Mouse (Mus musculus): ENCODE measurements around the gene Tmem94.

Gene Tmem94

DNA sequence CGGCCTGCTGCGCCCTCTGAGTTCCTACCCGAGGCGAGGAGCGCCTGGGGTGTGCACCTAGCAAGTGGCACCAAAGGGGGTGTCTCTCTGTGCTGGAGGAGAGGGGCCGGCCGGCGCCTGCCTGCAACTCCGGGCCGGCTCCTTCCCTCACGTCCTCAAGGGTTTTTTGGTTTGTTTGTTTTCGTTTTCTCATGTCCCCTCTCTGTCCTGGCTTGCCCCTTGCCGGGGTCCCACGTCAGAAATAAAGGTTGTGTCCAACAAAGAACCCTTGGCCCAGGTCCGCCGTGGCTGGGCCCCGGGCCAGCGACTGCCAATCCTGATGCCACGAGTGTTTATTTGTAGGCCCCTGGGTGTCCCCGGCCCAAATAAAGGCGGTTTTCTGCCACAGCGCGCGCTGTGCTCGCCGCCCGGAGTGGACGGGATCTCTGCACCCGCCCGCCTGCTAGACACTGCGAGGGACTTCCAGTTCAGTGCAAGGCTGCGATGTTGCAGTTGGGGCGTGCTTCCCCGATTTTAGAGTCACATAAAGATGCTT is 441 bp downstream of the Tmem94 start:
- DNase-seq (ENCODE audit: low read depth in 2 of 2, low spot score in 2 of 2), result no peak

- DNase-seq (ENCODE audit: low read depth in 2 of 2, low spot score in 2 of 2), result no peak
These were observed 1.2 kb downstream of the Tmem94 start for GRCm38 (mm10) chr11:115766356-115766943.

DNA sequence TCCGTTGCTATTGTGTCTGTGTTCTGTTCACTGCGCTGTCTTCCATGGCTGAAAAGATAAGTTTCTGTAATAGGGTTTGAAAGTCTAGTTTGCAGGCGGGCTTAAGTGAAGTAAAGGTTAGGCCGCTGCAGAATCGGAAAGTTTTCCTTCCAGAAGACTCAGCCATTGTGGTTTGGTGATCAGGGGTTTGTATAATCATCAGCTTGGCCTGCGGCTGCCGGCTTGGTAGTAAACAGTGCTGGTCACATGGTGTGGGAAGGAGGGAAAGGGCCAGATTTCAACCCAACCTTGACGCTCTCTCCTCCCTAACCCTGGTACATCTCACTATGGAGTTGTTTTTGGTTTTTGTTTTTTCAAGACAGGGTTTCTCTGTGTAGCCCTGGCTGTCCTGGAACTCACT is 1.7 kb downstream of the Tmem94 start:
- no peak for DNase-seq (ENCODE audit: low read depth in 2 of 2, low spot score in 2 of 2)

DNA sequence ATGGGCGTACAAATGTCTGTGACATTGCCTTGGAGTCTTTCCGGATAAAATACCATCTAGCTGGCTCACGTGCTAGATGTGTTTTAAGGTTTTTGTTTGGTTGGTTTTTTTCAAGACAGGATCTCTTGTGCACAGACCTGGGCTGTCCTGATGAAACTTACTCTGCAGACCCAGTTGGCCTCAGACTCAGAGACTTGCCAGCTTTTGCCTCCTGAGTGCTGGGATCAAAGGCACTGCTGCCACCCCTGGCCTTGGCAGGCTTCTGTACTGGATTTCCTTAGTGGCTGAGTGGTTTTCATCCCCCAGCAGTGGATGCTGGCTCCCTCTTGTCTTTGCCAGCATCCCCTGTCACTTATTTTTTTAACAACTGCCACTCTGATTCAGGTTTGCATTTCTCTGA is 3.7 kb downstream of the Tmem94 start:
- no peak for DNase-seq (ENCODE audit: low read depth in 2 of 2, low spot score in 2 of 2)

DNA sequence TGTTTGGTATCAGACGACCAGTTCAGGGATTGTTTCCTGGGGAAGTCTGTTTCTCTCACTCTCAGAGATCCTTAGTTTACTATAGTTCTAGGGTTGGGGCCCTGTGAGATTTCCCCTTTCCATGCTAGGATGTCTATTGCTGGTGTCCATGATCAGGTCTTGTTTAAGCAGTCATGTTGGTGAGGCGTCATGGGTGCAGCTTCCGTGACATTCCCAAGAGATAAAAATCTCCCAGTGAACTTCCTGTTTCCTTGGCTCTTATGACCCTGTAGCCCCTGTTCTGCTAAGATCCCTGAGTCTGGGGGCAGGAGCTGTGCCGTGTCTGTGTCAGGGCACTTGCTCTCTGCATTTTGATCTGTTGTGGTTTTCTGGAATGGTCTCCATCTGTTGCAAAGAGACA is 9.4 kb downstream of the Tmem94 start:
- DNase-seq (ENCODE audit: low read depth in 2 of 2, low spot score in 2 of 2), result no peak

- DNase-seq (ENCODE audit: low read depth in 2 of 2, low spot score in 2 of 2), result no peak
These were observed 10.8 kb downstream of the Tmem94 start for GRCm38 (mm10) chr11:115775821-115776665.

- no peak for DNase-seq (ENCODE audit: low read depth in 2 of 2, low spot score in 2 of 2)
These were observed 11.7 kb downstream of the Tmem94 start for GRCm38 (mm10) chr11:115776954-115777353.

DNA sequence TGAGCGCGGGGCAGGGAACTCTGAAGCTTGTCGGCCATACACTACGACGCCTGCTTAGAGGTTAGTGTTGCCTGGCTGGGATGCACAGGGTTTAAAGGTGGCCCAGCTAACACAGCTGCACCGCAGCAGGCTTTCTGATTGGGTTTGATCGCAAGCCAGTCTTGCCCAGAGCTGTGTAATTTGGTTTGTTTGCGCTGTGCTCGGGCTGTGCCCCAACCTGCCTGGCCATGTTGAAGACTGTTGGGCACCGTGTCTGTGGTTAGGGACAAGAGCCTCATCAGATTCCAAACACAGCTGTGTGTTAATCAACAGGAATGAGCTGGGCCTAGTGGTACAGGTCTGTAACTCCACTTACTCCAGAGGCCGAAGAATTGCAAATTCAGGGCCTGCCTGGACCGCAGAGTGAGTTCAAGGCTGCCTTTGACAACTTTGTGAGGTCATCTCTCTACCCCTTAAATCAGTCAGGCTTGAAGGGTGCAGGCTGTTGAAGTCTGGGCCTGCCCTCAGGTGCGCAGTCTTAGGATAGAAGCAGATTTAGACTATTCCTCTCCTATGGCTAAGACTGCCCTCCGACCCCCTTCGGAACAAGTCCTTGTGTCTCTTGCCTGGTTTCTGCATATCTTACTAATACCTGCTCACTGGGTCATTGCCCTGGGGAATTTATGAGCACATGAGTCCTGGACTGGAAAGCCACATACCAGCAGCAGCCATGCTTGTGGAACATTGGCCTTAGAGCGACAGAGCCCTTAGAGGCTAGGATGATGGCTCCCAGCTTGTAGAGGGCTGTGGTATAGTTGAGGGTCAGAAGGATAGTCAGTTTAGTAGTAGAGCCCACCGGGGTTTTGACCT is 12.5 kb downstream of the Tmem94 start:
- DNase-seq (ENCODE audit: low read depth in 2 of 2, low spot score in 2 of 2), result no peak

GRCm38 (mm10) chr11:115779038-115779571 is 13.9 kb downstream of the Tmem94 start:
- DNase-seq (ENCODE audit: low read depth in 2 of 2, low spot score in 2 of 2), result no peak

GRCm38 (mm10) chr11:115780141-115781070 is 15.2 kb downstream of the Tmem94 start:
- DNase-seq (ENCODE audit: low read depth in 2 of 2, low spot score in 2 of 2), result no peak

GRCm38 (mm10) chr11:115786473-115786872 is 21.2 kb downstream of the Tmem94 start:
- no peak for DNase-seq (ENCODE audit: low read depth in 2 of 2, low spot score in 2 of 2)

DNA sequence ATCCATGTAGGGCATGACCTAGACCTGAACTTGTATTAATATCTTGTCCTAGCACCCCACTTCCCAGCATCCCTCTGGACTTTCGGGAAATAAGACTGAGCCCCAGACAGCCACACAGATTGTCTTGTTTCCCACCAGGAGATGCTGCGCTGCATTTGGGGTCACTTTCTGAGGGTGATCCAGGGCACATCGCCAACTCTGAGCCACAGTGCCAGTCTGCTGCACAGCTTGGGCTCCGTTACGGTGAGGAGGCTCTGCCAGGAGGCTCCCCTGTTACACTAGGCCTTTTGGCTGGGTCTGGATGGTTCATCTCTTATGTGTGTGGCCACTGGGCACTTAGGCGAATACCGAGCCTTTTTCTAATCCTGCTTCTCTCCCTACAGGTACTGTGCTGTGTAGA is 24.6 kb downstream of the Tmem94 start:
- DNase-seq (ENCODE audit: low read depth in 2 of 2, low spot score in 2 of 2), result no peak

- no peak for DNase-seq (ENCODE audit: low read depth in 2 of 2, low spot score in 2 of 2)
These were observed 26.7 kb downstream of the Tmem94 start for GRCm38 (mm10) chr11:115791919-115792318.

DNA sequence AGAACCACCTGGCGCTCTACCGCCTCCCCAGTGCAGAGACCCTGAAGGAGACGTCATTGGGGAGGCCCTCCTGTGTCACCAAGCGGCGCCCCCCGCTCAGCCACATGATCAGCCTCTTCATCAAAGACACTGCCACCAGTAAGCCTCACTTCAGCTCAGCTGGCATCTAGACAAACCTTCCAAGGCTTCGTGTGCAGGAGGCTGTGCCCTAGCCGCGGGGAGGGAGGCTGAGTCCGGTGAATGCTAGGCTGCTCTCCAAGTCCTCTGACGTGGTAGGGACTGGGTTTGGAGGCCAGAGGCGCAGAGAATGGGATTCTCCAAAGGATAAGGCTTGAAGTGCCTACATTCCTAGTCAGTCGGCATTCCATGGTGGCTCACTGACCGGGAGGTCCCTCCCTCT is 27.1 kb downstream of the Tmem94 start:
- DNase-seq (ENCODE audit: low read depth in 2 of 2, low spot score in 2 of 2), result no peak

DNA sequence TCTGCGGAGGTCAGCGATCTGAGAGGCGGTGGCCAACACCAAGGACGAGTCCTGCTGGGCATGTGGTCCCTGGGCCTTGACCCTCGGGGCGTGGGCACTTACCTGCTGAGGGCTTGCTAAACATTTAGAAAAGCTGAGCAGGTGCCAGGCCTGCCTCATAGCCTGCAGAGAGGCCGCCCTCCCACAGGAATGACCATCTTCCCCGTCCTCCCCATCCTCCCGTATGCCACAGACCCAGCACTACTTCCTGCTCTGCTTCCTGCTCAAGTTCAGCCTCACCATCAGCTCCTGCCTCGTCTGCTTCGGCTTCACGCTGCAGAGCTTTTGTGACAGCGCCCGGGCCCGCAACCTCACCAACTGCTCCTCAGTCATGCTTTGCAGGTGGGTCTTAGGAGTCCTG is 31.7 kb downstream of the Tmem94 start:
- DNase-seq (ENCODE audit: low read depth in 2 of 2, low spot score in 2 of 2), result no peak

DNA sequence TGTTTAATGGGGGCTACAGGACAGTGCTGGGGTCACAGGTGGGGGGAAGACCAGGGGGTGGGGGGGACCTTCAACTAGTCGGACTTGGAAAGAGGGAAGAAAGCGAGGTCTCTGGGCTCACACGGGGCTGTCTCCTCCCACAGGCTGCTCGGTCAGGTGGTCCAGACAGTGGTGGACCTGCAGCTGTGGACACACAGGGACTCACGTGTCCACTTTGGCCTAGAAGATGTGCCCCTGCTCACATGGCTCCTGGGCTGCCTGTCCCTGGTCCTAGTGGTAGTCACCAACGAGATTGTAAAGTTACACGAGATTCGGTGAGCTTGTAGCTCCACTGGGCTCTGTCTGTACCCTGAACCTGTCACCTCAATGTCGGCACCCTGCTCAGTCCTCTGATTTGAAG is 32.4 kb downstream of the Tmem94 start:
- no peak for DNase-seq (ENCODE audit: low read depth in 2 of 2, low spot score in 2 of 2)

GRCm38 (mm10) chr11:115800981-115801380 is 35.7 kb downstream of the Tmem94 start:
- DNase-seq (ENCODE audit: low read depth in 2 of 2, low spot score in 2 of 2), result no peak

DNA sequence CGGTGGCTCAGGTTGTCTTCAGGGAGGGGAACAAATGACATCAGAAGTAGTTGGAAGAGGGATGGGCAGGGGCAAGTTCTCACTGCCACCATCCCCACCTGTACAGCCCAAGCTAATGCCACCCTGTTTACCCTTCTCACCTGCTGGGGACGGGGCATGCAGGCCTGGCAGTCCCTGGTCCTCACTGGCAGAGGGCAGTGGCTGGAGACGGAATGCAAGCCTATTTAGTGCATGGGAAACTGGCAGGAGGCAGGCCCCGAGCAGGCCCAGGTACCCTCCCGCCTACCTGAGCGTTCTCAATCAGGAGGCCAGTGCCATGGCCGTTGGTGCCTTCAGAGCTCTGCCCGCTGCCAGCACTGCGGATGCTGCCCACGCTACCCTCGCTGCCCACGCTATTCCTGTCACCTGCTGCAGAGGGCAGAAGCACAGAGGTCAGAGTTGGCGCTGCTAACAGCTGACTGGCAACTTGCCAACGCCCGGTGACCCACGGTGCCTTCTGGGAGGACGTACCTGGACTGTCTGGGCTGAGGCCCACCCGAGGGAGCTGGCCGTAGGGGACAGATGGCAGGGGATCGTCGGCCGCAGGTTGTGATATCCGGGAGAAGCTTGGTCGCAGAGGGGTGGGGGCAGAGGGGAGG is 38.0 kb downstream of the Tmem94 start:
- DNase-seq (ENCODE audit: low read depth in 2 of 2, low spot score in 2 of 2), result no peak

DNA sequence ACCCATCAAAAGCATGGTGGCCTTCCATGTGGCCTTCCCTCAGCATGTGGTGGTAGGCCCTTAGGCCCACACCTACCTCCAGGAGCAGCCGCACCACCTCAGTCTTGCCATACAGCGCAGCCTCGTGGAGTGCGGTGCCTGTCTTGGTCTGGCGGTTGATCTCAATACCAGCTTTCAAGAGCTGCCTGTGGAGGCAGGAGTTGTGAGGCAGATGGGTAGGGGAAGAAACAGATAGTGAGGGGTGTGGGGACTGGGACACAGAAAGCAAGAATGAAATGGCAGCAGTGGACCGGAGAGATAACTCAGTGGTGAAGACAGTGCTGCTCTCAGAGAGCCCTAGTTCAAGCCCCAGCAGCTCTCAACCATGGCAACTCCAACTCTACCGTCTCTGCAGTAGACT is 39.8 kb downstream of the Tmem94 start:
- DNase-seq (ENCODE audit: low read depth in 2 of 2, low spot score in 2 of 2), result no peak

GRCm38 (mm10) chr11:115806154-115806553 is 40.9 kb downstream of the Tmem94 start:
- no peak for DNase-seq (ENCODE audit: low read depth in 2 of 2, low spot score in 2 of 2)
